Mouse (Mus musculus): ENCODE measurements at regions not wholly inside any gene's neighbourhood (a gene's known extent, or its start where the extent isn't known, plus 50 kb on each side); places are given as distances from the start of the nearest gene placed in this dataset.
"Not testable (repeated sequence)": the region's sequence is repeated elsewhere in the genome, so short reads cannot be mapped to it uniquely, and the experiment has no call there.

DNA sequence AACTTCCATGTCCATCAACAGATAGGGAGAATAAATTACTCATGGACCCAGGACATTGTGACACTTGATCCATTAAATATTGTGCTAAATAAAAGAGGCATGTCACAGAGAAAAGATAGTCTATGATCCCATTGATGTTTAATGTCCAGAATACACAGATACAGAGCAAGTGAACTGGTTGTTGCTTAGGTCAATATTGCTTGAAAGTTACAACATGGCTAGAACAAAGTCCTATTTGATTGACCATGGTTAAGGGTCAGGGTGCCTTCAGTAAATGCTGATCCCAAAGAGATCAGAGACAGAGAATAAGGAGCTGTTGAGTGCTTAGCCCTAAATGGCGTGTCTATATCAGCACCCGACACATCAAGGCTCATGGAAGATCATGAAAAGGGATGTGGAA lies 50.7 kb upstream of the Cyp3a41b start:
- not testable (repeated sequence) for H3K27ac ChIP-seq (replicated peaks); H3K4me3 ChIP-seq; H3K4me1 ChIP-seq; H3K27me3 ChIP-seq; H3K9ac ChIP-seq (replicated peaks); ATAC-seq (ENCODE audit: low FRiP score, low read depth); H3K4me2 ChIP-seq (replicated peaks); H3K36me3 ChIP-seq
- peaks cover 87% of the 10 kb centered on the region for H3K9me3 ChIP-seq
- WGBS = 90% methylated on average over 2 of the region's 2 CpGs
